Mouse (Mus musculus): ENCODE results near the gene Psen1.
A peak's percentile ranks its signal among the peaks of the same experiment; 100 is the strongest.

The Psen1 gene

DNA sequence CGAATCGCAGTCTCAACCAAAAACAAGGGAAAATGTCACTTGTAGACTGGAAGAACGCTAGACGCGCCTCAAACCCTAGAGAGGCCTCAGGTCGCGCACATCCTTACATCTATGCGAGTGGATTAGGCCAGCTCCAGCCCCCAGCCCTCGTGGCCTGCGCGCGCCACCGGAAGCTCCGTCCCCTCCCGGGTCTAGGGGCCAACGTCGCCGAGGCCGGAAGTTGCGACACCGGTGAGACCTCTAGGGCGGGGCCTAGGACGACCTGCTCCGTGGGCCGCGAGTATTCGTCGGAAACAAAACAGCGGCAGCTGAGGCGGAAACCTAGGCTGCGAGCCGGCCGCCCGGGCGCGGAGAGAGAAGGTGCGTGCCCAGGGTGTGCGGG lies at the start of gene Psen1:
TSS of gene Psen1 (plus strand) at position 219 of the 382 bp plus-strand sequence.
- DNase-seq (ENCODE audit: low spot score in 2 of 2), result peak; percentile 87 to 93

GRCm38 (mm10) chr12:83641233-83641632 lies 46.7 kb upstream of the Psen1 start:
- no peak for DNase-seq (ENCODE audit: low spot score in 2 of 2)

GRCm38 (mm10) chr12:83643116-83643515 lies 44.8 kb upstream of the Psen1 start:
- no peak for DNase-seq (ENCODE audit: low spot score in 2 of 2)

DNA sequence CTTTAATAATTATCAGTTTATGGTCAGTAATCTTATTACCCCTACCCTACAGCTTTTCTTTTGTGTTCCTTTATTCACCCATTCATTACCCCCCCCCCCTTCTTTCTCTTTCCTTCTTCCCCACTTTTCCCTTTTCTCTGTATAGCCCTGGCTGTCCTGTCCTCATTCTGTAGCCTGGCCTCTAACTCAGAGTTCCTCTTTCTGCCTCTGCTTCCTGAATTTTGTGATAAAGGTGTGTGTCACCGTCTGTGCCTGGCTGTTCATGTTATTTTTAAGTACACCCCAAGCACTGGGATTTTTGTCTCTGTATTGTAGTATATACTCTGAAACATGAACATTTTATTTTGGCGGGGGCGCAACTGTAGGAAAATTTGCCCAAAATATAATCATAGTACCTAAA lies 37.6 kb upstream of the Psen1 start:
- DNase-seq (ENCODE audit: low spot score in 2 of 2), result no peak

- no peak for DNase-seq (ENCODE audit: low spot score in 2 of 2)
Observed at GRCm38 (mm10) chr12:83651414-83651813, 36.5 kb upstream of the Psen1 start.

DNA sequence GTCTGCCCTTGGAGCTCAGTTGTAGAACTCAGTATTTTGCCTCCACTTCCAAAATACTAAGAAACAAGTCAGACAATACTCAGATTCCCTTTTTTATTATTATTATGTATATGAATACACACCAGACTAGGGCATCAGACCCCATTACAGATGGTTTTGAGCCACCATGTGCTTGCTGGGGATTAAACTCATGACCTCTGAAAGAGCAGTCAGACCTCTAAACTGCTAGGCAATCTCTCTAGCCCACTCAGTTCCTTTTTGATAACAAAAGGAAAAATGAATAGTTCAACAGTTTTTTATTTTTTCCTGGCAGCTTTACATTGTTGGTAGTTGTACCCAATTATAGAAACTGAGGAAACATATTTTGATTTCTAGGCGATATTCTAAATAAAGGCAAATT lies 2.5 kb upstream of the Psen1 start:
- no peak for DNase-seq (ENCODE audit: low spot score in 2 of 2)

- no peak for DNase-seq (ENCODE audit: low spot score in 2 of 2)
Observed at GRCm38 (mm10) chr12:83686575-83687350, 1.2 kb upstream of the Psen1 start.

- peak in 1 of 2 experiments; percentile 28 for DNase-seq (ENCODE audit: low spot score in 2 of 2)
Observed at GRCm38 (mm10) chr12:83688316-83689086, 549 bp downstream of the Psen1 start.

DNA sequence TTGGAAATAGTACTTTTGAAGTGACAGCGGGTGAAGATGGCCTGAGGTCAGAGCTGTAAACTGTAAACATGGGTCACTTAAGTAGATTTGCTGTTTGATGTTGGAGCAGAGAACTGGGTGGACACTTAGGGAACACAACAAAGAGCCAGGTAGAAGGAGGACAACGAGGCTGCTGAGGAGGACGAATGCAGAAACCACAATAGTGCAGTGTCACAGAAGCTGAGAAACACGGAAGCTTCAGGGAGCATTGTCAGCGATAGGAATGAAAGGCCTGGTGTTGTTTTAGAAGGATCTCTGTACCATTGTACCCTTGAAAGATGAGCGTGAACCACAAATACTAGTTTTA lies 1.1 kb downstream of the Psen1 start:
- DNase-seq (ENCODE audit: low spot score in 2 of 2), result no peak

- no peak for DNase-seq (ENCODE audit: low spot score in 2 of 2)
Observed at GRCm38 (mm10) chr12:83694011-83694410, 6.1 kb downstream of the Psen1 start.

GRCm38 (mm10) chr12:83694669-83695068 lies 6.7 kb downstream of the Psen1 start:
- no peak for DNase-seq (ENCODE audit: low spot score in 2 of 2)

DNA sequence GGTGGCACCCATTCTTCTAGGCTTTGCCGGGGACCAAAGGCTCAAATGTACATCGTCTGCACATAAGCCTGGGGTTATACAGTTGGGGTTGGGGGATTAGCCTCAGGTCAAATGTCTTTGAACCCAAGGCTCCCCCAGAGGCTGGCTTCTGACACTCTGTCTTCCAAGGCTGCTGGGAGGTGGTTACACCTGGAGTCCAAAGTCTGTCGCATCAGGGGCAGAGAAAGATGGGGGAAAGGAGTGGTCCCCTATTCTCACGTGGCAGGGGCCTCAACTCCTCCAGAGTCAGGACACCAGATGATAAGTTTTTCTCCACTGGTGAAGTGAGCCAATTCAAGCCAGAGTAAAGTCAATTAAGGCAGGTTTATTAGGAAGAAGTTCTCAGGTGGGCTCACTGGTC lies 10.7 kb downstream of the Psen1 start:
- DNase-seq (ENCODE audit: low spot score in 2 of 2), result no peak

GRCm38 (mm10) chr12:83701608-83702007 lies 13.7 kb downstream of the Psen1 start:
- no peak for DNase-seq (ENCODE audit: low spot score in 2 of 2)

DNA sequence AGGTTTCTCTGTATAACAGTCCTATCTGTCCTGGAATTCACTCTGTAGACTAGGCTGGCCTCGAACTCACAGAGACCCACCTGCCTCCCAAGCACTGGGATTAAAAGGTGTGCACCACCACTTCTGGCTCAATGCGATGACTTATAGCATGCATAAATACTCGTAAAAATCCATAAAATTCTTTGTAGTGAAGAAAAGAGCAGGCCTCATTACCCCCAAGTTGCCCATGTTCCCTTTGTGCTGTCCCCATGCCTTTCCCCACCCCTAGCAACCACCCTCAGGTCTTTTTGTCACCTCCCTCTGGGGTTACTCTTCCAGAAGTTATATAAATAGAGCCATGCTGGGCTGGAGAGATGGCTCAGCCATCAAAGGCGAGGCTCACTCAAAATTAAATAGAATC lies 14.8 kb downstream of the Psen1 start:
- no peak for DNase-seq (ENCODE audit: low spot score in 2 of 2)

DNA sequence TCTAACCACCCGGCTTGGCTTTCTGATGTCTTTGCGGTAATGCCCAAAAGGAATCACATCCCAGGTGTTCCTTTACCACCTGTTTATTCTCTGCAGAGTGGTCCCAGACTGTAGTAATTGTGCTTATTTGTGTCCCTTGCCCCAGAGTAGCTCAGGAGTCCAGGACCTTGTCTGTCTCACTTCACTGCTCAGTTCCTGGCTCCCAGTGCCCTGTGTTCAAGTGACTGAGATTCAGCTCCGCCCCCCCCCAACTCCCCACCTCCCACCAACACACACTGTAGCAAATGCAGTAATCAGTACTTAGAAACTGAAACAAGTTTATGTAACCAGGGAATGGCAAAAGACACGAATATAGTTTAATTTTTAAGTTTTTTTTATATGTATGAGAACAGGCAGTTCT lies 19.0 kb downstream of the Psen1 start:
- DNase-seq (ENCODE audit: low spot score in 2 of 2), result no peak

GRCm38 (mm10) chr12:83708160-83709092 lies 20.5 kb downstream of the Psen1 start:
- no peak for DNase-seq (ENCODE audit: low spot score in 2 of 2)

DNA sequence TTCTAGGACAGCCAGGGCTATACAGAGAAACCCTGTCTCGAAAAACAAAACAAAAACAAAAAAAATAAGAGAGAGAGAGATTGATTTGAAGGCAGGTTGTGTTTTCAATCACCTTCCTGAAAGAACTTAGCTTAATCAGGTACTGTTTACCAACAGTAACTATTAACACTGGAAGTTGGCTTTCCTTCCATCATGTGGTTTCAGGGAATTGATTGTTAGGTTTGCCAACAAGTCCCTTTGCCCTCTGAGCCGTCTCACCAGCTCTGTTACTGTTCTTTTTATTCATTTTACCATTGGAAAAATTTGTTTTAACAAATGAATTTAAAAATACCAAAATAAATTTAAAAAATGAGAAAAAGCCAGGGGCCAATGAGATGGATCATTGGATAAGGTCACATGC lies 22.0 kb downstream of the Psen1 start:
- no peak for DNase-seq (ENCODE audit: low spot score in 2 of 2)

DNA sequence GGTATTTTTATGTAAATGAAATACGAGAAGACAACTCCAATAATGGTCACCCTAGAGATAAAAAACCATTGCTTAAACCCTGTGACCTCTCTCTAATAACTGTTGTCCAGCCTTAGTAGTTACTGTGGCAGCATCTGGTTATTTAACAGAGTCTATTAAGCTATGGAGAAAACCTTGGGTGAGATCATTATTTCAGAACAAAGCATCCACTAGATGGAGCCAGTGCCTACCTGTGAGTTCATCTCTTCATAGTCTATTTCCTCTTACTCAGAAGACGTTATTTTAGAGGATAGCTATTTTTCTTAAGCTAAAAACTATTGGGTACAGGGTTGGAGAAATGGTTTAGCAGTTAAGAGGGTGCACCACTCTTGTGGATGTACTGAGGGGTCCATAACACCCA lies 25.8 kb downstream of the Psen1 start:
- DNase-seq (ENCODE audit: low spot score in 2 of 2), result peak in 1 of 2 experiments; percentile 38

GRCm38 (mm10) chr12:83716416-83717184 lies 28.6 kb downstream of the Psen1 start:
- DNase-seq (ENCODE audit: low spot score in 2 of 2), result no peak

GRCm38 (mm10) chr12:83719431-83719830 lies 31.5 kb downstream of the Psen1 start:
- DNase-seq (ENCODE audit: low spot score in 2 of 2), result no peak

- no peak for DNase-seq (ENCODE audit: low spot score in 2 of 2)
Observed at GRCm38 (mm10) chr12:83721281-83721680, 33.3 kb downstream of the Psen1 start.
